Mouse (Mus musculus) thymus, postnatal 14 days (tissue): ENCODE data around the gene Axdnd1.
"Not testable (repeated sequence)": the region's sequence is repeated elsewhere in the genome, so short reads cannot be mapped to it uniquely, and the experiment has no call there.

Experiments
- DNase-seq: peaks from one replicate; pipeline ENCODE4 v3.0.0; 2021

The Axdnd1 gene

DNA sequence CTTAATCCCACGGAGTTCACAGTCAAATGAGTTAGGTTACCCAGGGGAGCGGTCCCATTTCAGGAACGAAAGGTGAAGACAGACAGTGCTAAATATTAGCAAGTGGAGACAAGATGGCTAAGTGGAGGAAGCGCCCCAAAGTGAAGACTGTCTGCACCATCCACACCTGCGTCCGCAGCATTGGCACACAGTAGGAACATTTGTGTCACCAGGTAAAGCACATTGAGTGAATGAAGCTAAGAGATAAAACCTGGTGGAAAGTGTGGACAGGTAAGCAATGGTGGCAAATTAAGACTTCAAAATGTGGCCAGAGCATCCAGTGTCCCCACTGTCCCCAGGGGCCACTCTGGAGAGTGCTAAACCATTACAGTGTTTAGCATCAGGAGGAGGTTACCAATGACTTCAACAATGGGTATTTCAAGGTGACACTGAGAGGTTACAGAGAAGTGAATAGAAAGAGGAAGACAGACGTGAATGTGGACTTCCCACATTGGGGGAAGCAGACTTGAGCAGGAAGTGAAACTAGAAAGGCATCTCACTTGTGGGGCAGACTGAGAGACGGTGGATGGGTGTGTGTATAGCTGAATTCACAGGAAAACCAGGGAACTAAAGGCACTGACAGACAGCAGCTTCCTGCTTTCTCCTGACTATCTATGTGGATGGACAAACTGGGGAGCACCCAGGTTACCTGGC lies 16.2 kb upstream of the Axdnd1 start:
- peak; percentile 30 for DNase-seq

DNA sequence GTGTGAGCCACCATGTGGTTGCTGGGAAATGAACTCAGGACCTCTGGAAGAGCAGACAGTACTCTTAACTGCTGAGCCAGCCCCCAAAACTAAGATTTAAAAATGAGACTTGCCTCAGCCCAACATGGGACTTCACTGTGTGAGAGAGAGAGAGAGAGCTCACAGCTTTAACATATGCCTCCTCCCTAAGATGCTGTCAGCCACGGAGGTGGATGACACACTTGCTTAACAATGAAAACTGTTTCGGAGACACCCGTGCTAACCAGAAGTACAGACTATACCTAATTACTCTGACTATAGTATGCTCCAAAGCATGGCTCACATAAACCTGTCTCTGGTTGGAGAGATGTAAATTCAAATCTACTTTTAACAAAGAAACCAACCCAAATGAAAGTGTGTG lies 12.5 kb upstream of the Axdnd1 start:
- no peak for DNase-seq

DNA sequence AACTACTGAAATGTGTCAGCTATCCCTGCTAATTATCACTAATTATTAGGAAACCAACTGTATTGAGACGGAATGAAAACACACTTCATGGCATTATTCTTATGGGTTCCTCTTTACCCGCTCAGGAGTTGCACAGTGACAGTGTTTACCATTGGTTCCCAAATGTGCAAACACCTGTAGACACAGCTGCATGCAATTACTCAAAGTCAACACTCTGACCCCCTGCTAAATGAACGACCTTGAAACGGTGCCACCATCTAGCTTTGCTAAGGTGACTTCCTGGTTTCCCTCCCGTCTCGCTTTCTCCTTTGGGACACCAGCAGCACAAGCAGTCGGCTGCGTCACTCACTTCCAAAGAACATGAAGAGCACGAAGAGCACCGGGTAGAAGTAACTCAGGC lies 11.5 kb upstream of the Axdnd1 start:
- no peak for DNase-seq

DNA sequence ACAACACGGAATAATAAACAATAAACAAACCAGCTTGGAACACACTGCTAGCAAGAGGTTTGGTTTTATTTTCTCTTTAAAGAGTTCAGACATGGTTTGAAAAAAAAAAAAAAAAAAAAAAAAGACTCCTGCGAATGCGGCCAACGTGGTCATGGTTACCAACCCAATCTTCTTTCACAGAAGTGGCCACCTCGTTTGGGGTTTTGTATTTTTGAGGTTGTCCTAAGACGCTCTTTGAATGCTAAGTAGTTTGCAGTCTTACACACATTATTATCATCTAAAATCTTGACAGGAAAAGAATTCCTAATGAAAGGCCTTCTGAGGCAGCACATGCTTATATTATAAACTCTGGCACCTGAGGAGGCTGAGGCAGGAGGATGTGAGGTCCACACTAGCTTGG lies 7.5 kb upstream of the Axdnd1 start:
- no peak for DNase-seq

DNA sequence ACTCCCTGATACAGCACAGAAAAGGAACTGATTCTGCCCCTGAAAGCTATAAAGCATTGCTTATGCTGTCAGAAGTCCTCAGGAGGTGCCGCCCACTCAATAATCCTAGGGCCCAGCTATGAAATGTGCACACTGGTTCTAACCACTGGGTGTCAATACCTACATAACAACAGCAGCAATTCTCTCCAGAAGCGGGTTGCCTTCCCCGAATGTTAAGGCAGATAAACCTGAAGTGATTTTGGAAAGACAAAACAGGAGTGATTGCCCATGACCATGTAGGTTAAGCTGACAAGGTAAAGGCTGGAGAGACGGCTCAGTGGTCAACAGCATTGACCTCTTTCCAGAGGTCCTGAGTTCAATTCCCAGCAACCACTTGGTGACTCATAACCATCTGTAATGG lies 4.8 kb upstream of the Axdnd1 start:
- no peak for DNase-seq

DNA sequence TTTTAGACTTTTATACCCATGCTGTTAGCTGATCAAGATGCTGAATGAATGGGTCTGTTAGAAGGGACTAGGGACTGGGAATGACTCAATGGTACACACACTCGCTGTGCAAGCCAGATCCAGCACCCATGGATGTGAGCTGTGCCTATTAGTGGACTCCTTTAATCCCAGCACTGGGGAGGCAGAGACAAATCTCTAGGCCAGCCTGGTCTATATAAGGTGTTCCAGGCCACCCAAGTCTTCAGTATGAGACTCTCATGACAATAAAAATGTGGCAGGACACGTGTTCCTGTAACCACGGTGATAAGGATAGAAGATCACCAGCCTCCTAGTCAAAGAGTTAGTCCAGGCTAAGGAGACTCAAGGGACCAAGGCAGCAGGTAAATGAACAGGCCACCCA lies 3.1 kb upstream of the Axdnd1 start:
- DNase-seq = no peak

DNA sequence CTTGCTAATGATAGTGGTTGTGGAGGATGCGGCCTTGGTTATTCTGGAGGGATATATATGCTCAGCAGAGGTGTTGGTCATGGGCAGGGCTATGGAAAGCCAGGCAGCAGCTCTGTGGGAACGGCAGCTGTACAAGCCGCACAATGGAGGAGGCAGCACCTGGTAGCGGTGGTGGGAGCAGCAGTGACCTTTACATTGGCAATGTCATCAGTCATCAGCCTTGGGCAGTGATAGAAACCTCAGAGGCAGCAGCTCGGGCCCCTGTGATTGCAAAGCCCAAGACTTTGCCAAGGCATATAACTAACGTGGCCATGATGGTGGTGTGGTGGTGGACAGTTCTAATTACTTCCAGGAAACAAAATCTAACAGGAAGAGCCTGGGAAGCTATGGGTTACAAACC lies 2.5 kb upstream of the Axdnd1 start:
- DNase-seq = no peak

DNA sequence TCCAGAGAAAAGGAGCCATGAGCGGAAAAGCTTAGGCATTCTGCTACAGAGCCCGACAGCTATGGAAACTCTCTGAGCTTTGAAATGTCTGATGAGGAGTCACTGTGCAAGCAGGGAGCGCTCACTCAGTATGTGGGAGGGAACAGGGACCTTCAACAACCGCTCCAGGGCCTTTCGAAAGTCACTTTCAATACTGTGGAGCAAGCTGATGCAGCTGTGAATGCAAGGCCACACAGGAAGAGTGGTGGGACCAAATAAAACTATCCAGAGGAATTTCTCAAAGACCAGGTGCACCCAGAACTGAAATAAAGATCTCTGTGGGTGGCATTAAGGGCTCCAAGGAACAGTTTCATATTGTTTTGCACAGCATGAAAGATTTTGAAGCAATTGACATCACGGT lies 1.9 kb upstream of the Axdnd1 start:
- no peak for DNase-seq

DNA sequence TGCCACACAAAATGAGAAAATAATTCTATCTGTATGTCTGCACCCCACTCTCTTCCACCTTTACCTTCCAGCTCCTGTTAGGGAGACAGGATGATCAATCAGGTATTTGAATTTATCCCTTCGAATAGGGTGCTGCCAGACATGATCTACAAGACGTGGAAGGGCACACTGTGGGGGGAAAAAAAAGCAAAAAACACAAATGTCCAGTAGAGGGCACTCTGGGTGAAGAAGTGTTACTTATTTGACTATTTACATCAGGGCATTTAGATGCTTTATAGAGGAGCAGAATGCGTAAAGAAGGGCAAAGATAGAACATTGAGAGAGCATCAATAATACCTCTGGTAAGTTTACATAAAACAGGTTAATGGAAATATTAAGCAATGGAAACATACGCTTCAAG lies 2.8 kb downstream of the Axdnd1 start:
- DNase-seq = peak; percentile 78

DNA sequence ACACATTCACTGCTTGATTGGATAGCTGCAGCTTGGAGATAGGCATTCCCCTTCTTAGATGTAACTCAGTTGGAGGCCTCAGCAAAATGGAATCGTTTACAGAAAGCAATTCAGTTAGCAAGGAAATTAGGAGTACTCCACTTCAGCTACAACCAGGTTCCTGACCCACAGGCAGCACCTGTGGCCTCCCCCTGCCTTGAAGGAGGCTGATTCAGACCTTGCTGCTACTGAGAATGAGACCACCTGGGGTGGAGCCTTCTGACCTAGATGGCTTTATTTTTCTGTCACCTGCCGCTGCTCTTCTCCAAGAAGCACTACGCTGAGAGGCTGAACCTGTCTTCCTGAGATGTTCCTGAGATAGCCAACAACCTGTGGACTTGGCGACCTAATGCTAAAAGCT lies 12.4 kb downstream of the Axdnd1 start:
- peak; percentile 84 for DNase-seq

DNA sequence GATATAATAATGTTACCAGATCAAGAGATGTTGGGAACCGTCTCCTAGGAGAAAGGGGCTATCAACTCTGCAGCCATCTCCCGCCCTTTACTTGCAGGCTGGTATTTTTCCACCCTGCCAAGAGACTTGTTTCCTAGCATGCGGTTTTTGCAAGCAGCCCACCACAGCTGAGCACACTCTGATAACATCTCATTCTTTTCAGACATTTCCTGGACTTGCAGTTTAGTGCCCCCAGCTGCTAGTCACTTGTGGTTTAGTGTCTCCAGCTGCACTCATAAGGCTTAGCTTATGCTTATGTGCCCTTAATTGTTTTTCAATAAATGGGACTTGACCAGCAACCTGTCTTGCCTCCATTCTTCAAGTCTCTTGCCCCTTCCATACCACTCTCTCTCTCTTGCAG lies 13.0 kb downstream of the Axdnd1 start:
- DNase-seq = peak; percentile 79

DNA sequence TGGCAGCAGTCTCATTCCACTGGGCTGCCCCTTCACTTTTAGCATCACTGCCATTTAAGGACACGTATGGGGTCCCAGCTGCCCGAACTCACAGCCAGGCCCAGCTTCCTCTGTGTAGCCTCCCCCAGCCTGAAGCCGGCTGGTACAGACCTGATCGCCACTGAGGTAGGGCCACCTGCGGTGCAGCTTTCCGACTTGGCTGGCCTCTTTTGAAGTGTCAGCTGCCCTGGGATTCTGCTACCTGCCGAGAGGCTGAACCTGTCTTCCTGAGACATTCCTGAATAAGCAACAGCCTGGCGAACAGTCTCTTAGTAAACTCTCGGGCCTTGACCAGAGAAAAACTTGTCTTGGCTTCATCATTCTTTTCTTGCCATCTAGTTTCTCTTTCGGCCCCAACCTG lies 17.7 kb downstream of the Axdnd1 start:
- no peak for DNase-seq

DNA sequence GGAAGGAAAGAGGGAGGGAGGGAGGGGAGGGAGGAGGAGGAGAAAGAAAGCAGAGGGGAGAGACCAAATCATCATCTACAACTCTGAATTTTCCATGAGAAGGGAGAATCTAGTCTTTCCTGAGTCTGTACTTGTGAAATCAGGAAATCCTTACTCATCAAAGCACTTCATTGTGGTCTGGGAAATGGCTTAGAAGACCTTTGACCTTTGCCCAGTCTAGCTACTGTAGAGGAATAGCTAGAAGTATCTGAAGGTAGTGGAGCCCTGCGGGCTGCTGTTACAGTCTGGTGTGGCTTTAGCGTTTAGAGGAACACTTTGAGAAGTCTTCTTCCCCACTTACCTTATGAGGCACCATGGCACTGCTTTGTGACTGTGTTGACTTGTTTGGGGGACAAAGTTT lies 18.5 kb downstream of the Axdnd1 start:
- no peak for DNase-seq

DNA sequence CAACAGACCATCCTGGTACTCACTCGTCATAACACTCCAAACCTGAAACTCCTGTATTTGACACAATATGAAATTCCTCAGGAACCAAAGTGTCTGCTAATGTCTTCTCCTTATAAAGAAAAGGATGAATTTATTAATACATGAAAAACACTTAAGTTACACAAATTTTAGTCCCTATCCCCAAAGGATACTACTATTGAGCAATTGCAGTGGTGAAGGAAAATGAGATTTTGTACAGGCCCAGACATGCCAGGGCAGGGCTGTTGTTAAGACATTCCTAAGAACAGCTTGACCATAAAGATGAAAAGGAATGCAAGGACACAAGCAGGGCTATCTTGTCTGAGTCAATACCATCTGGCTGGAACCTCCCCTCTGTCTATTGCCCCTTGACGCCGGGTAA lies 20.8 kb downstream of the Axdnd1 start:
- DNase-seq = not testable (repeated sequence)

DNA sequence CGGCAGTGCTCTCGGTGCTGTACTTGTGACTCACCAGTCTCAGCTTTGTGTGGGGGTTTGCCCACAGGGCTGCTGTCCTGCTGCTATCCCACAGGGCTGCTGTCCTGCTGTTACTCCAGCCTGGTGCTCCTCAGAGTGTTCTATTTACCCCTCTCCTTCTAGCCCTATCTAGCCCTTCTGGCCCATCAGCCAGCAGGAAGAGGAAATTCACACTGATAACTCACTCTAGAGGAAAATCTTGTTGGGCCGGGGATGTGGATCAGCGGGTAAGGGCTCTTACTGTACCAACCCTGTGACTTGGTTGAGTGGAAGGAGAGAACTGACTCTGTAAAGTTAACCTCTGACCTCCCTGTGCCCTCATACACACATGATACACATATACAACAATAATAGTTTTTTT lies 27.8 kb downstream of the Axdnd1 start:
- DNase-seq = no peak

DNA sequence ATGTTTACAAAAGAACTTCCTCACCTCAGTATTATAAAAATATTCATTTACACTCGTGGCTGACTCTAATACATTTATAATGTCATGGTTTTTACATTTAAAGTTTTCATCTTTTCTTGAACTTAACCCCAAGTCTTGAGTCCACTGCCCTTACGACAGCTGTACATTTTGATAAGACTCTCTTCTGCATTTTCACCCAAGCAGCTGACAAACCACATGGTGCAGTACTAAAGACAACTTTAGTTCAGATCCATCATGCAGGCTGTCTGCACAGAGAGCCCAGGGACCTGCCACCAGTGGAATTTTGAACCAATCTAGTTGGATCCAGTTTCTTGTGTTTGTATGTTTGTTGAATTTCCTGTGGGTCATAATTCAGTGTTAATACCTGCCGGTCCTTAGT lies 34.1 kb downstream of the Axdnd1 start:
- DNase-seq = no peak

DNA sequence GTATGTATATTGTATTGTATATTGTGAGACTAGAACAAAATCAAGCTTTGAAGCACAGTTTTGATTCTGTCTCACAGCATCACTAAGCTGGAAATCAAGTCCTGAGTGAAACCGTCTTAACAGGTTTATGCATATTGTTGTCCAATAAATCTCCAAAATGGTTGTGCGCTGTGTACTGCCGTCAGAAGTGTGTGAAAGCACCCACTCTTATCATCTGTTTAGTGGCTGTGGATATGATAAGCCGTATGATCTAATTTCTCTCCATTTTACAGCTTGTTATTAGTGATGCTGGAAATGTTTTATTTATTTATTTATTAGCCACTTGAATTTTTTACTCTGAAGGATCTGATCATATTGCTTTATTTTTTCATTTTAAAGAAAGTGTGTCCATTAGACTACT lies 34.7 kb downstream of the Axdnd1 start:
- DNase-seq = no peak

DNA sequence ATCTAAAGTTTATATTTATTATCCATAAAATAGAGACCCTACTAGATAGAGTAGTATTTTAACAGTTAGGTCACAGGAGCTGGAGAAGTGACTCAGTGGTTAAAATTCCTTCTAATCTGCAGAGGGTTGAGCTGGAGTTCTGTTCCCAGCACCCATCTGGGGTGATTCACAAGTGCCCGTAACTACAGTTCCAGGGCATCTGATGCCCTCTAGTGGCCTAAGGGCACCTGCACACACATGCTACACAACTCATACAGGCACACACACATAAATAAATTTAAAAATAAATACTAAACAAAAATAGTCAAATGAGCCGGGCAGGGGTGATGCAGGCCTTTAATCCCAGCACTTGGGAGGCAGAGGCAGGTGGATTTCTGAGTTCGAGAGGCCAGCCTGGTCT lies 39.7 kb downstream of the Axdnd1 start:
- peak; percentile 3 for DNase-seq

DNA sequence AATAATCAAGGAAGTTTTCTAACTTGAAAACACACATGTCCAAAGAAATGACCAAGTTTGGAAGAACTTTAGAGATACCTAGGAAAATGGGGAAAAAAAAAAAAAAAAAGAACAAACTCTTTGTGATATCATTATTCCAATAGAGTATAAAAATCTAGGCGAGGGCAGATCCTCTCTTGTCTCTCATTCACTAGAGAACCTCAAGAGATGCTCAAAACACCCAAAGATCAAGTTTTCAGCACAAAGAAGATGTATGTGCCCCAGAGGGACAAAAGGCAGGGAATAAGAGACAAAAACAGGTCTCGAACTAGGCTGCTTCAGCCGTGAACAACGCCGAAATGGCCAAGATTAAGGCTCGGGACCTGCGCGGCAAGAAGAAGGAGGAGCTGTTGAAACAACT lies 55.2 kb downstream of the Axdnd1 start, which contains the start of gene Gm2000:
Gene Gm2000, plus strand, starts transcription at position 301 of the 400 bp plus-strand sequence.
- DNase-seq = no peak

DNA sequence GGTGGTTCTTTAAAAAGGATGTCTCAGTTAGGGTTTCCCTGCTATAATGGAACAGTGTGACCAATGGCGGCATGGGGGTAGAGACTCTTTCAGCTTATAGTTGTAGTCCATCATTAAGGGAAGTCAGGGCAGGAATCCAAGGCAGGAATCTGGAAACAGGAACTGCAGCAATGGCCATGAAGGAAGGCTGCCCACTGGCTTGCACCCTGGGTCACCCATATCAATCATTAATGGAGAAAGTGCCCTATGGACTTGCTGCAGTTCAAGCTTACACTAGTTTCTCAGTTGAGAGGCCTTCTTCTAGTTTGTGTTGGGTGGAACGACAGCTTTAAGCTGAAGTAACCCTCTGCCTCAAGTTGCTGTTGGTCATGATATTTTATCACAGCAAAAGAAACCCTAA lies 68.5 kb downstream of the Axdnd1 start:
- DNase-seq = no peak

DNA sequence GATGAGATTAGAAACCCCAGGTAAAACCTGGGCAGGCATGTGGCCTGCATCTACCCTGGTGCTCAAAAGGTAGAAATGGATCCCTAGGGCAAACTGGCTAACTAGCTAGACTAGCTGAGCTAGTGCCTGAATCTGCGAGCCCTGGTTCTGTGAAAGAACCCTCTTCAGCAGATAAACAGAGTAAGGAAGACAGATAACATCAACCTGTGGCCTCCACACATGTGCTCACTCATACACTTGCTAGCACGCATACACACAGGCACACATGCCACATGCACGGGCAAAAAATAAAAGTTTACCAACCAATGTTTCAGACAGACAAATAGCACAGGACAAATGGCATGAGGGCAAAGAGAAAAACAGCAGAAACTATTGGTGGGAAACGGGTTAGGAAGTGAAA lies 70.5 kb downstream of the Axdnd1 start:
- DNase-seq = peak; percentile 58

DNA sequence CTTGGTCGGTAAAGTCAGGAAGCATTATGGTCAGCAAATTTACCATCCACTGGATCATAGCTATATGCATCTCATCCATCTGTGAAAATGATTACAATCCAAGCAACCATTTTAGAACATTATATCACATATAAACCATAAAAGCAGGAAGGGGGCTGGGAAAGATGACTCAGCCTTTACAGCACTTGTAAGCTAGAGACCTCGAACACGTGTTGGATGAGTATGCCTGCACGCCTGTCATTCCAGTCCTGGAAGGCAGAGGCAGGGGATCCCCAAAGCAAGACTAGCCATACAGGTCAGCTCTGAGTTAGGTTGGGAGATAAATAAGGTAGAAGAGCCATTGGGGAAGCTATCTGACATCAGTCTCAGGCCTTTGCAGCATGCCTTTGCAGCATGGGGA lies 71.9 kb downstream of the Axdnd1 start:
- peak; percentile 24 for DNase-seq

DNA sequence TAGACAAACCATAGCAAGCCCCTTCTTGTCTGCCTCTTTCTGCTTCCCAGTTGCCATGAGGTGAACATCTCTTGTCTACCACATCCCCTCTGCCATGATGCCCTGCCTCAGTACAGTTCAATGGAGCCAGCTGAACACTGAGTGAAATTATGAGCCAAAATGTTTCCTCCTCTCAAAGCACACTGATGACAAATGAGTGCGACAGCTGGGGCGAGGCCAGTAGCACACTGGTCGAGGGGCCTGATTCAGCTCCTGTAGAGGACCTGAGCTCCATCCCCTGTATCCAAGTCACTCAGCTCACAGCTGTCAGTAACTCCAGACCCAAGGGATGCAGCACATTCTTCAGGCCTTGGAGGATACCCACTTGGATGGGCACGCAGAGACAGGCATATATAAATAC lies 75.3 kb downstream of the Axdnd1 start:
- no peak for DNase-seq

DNA sequence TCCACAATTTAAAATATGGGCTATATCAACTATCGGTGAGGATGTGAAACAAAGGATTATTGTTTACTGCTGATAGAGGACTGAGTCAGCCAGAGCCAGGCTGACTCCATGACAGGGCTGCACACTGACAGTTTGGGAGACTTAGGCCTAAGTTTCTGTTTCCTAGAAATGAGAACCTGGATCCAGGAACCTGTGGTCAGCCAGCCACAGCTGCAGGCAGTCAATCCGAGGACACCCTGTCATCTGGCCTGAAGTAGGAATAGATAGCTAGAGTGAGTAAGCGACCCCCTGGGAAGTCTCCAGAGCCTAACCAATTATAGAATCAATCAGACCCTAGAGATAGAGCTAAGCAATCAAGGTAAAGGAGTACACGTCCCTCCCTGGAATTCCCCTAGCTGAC lies 76.5 kb downstream of the Axdnd1 start:
- DNase-seq = no peak

DNA sequence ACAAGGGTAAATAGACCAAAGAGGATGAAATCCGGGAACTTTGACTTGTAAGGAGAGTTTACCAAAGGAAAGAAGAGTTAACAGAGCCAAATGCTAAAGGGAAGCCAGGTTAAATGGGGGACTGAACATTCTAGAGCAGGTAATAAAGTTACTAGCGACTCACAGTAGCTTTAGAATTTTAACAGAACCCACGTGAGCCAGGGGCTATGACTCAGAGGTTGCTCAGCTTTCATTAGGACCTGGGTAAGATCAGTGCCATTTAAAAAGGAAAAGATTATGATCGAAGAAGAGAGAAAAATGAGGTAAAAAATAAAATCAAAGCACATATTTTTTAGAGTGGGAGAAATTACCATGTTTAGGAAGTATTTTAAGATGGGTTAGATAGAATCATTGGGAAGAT lies 80.1 kb downstream of the Axdnd1 start:
- DNase-seq = no peak

DNA sequence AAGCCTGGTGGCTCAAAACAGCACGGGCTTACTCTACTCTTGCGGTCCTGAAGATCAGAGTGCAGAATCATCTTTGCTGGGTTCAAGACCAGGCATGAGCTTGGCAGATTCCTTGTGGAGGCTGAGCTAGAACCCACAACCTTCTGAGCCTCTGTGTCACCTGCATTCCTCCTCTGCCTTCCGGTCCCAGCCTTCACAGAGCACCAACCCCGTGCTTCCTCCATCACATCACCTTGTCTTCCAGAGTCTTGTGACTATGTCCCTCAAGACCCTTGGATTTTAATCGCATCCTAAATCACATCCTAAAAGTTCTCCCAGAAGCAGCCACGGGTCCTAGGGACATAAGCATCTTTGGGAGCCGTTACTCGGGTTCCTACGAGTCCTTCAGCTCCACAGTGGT lies 97.8 kb downstream of the Axdnd1 start:
- no peak for DNase-seq
